Mouse (Mus musculus) hindbrain, embryonic 10.5 days (tissue): ENCODE measurements around the gene Rtf1. TPM values are rescaled to one million over a fixed set of nuclear protein-coding genes. Genes with fewer than 3 reads are reported as not detected.
"Not testable (repeated sequence)": the region's sequence is repeated elsewhere in the genome, so short reads cannot be mapped to it uniquely, and the experiment has no call there.

Source experiments
- DNase-seq: peaks from one replicate; pipeline ENCODE4 v3.0.0-alpha.2; 2017; ENCODE audit warnings: low spot score
- H3K27ac ChIP-seq: fragments of 300-500 bp; sonication (generic); 2 replicates; pipeline ENCODE4 v1.5.1; 2016; ENCODE audit warnings: mild to moderate bottlenecking, moderate library complexity
- H3K27me3 ChIP-seq: fragments of 300-500 bp; sonication (generic); 2 replicates; pipeline ENCODE4 v1.6.1; 2016; ENCODE audit warnings: mild to moderate bottlenecking; ENCODE audit not compliant: poor library complexity, insufficient read depth, severe bottlenecking
- H3K36me3 ChIP-seq: fragments of 300-500 bp; sonication (generic); 2 replicates; pipeline ENCODE4 v1.6.1; 2016; ENCODE audit warnings: mild to moderate bottlenecking, moderate library complexity
- H3K4me1 ChIP-seq: fragments of 300-500 bp; sonication (generic); replicated peaks from 2 replicates; pipeline ENCODE4 v1.6.1; 2016; ENCODE audit warnings: mild to moderate bottlenecking
- H3K4me3 ChIP-seq: fragments of 300-500 bp; sonication (generic); 2 replicates; pipeline ENCODE4 v1.5.1; 2016; ENCODE audit warnings: mild to moderate bottlenecking, moderate library complexity
- H3K9me3 ChIP-seq: fragments of 300-500 bp; sonication (generic); 2 replicates; pipeline ENCODE4 v1.6.1; 2016; ENCODE audit warnings: mild to moderate bottlenecking, moderate library complexity
- whole genome bisulfite sequencing: fragments of 180-500 bp; shearing (Covaris S2); methylation state at CpG from one replicate; pipeline ENCODE4 v1.1.7; 2016; 5-methylcytosine and 5-hydroxymethylcytosine counted together
- polyA plus RNA-seq: library from polyadenylated mRNA; unstranded; fragments of >200 nt; fragmentation: Nextera tagmentation; extraction: Ambion mirVana; gene quantifications from 2 replicates; pipeline ENCODE4 v1.2.1, GENCODE M21; 2016

Rtf1 gene
- polyA plus RNA-seq: 49.3 and 54.3 TPM in 2 replicates

- under 1% methylated on average over 58 of the region's 58 CpGs for whole genome bisulfite sequencing
- DNase-seq: peak; percentile 96
- no peaks in the 10 kb centered on the region for H3K27me3 ChIP-seq
- H3K27ac ChIP-seq: peak within 1 kb of the TSS; percentile 96
- H3K36me3 ChIP-seq: peaks cover 5% of the 10 kb centered on the region; the same call in 1 of the 2 replicates
- no peaks in the 10 kb centered on the region for H3K9me3 ChIP-seq
- peak within 1 kb of the TSS; percentile 88 for H3K4me3 ChIP-seq
- H3K4me1 ChIP-seq: peaks cover 21% of the 10 kb centered on the region
These were observed at the start of gene Rtf1 for GRCm38 (mm10) chr2:119674525-119675214. Rtf1 (plus strand) TSS chr2:119675068.

- no peak for DNase-seq
- Histone ChIP-seq H3K4me1 (no peaks in the 10 kb centered on the region), H3K4me3 (no peak overlapping the region), H3K9me3 (no peaks in the 10 kb centered on the region), H3K36me3 (peaks cover 99% of the 10 kb centered on the region), H3K27me3 (no peaks in the 10 kb centered on the region), H3K27ac (no peak overlapping the region)
- 83% methylated on average over 1 of the region's 1 CpGs for WGBS
These were observed 38.1 kb upstream of the Rtf1 start for GRCm38 (mm10) chr2:119636781-119637180.

GRCm38 (mm10) chr2:119641214-119641912, 33.5 kb upstream of the Rtf1 start:
- H3K4me1 ChIP-seq: no peaks in the 10 kb centered on the region
- H3K27me3 ChIP-seq: no peaks in the 10 kb centered on the region
- H3K9me3 ChIP-seq: no peaks in the 10 kb centered on the region
- H3K4me3 ChIP-seq: no peak overlapping the region
- DNase-seq: no peak
- peaks cover 99% of the 10 kb centered on the region for H3K36me3 ChIP-seq
- H3K27ac ChIP-seq: no peak overlapping the region
- 96% methylated on average over 5 of the region's 5 CpGs for WGBS

DNA sequence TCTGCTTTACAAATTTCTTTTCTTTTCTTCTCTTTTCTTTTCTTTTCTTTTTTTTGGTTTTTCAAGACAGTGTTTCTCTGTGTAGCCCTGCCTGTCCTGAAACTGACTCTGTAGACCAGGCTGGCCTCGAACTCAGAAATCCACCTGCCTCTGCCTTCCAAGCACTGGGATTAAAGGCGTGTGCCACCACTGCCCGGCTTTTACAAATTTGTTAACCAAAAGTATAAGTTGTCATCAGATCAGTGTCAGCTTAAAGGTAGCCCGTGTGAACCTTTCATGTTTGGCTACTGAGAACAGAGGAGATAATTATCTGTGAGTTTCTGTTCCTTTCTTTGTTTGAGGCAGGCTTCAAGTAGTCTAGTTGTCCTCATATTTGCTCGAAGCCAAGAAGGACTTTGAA, 30.6 kb upstream of the Rtf1 start:
- no peak overlapping the region for H3K27ac ChIP-seq
- H3K27me3 ChIP-seq: no peaks in the 10 kb centered on the region
- H3K36me3 ChIP-seq: peaks cover 99% of the 10 kb centered on the region
- H3K9me3 ChIP-seq: no peaks in the 10 kb centered on the region
- WGBS: 93% methylated on average over 5 of the region's 5 CpGs
- H3K4me3 ChIP-seq: no peak overlapping the region
- no peaks in the 10 kb centered on the region for H3K4me1 ChIP-seq
- no peak for DNase-seq

DNA sequence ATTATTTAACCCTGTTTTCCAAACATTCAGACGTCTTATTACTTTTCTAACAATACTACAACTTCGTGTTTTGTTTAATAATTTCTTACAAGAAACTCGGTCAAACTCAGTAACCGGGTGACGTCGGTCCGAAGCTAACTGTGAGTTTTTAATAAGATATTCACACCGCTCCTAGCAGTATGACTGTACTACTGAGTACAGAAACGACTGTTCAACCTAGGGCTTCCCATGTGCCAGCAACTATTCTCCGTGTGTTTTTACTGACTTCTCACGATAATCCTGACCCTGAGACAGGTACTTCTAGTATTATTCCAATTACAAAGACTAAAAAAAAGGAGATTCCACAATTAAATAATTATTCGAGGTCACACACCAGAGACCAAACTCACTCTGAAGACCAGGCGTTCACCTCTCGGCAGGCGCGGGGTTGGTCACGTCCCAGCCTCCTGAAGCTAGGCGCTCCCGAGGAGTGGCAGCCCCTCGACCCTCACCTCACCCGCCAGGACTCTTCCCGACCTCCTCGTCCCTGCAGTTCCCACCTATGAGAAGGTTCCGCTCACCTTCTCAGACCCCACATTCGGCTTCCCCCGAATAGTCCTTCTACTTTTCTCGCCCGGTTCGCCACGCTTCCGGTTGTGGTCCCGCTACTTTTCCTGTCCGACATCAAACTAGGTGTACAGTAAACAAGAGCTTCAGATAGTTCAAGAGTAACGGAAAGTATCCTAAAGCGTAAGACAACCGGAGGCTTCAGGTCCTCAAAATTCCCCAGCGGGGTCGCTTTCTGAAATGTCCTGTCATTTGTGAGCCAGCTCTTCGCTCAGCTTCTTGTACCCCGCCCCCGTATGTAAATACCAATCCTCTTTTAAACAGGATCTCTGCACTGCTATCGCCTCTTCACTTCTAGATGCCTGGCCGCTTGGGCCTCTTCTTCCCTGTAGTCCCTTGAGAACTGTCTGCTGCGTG, 12.4 kb upstream of the Rtf1 start, which contains the start of gene Ndufaf1:
TSS of gene Ndufaf1 (minus strand) at position 608 of the 963 bp plus-strand sequence.
- no peaks in the 10 kb centered on the region for H3K9me3 ChIP-seq
- H3K4me1 ChIP-seq: peaks cover 11% of the 10 kb centered on the region
- peak; percentile 77 for DNase-seq
- H3K27me3 ChIP-seq: no peaks in the 10 kb centered on the region
- H3K36me3 ChIP-seq: peaks cover 23% of the 10 kb centered on the region
- WGBS: 2% methylated on average over 44 of the region's 44 CpGs
- peak within 1 kb of the TSS; percentile 80 for H3K27ac ChIP-seq
- H3K4me3 ChIP-seq: peak within 1 kb of the TSS; percentile 75

DNA sequence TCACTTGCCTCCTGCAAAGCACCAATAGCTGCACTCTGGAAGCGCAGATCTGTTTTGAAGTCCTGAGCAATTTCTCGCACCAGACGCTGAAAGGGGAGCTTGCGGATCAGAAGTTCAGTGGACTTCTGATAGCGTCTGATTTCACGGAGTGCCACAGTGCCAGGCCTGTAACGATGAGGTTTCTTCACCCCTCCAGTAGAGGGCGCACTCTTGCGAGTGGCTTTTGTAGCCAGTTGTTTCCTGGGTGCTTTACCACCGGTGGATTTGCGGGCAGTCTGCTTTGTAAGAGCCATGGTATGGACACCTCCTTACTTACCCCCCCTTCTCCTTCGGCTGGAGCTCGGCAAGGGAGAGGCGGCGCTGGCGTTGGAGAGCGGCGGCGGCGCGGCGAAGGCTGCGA, 9.1 kb upstream of the Rtf1 start:
- peaks cover 11% of the 10 kb centered on the region for H3K4me1 ChIP-seq
- 68% methylated on average over 22 of the region's 23 CpGs for WGBS
- not testable (repeated sequence) for H3K27ac ChIP-seq, DNase-seq, H3K4me3 ChIP-seq, H3K36me3 ChIP-seq, H3K27me3 ChIP-seq, H3K9me3 ChIP-seq

- H3K27ac ChIP-seq: no peak overlapping the region
- H3K9me3 ChIP-seq: no peaks in the 10 kb centered on the region
- peak; percentile 8 for DNase-seq
- H3K27me3 ChIP-seq: no peaks in the 10 kb centered on the region
- H3K4me3 ChIP-seq: no peak overlapping the region
- WGBS: 15% methylated on average over 7 of the region's 7 CpGs
- H3K4me1 ChIP-seq: peaks cover under 1% of the 10 kb centered on the region; the same call in 1 of the 2 replicates
- no peaks in the 10 kb centered on the region for H3K36me3 ChIP-seq
These were observed 5.9 kb upstream of the Rtf1 start for GRCm38 (mm10) chr2:119669010-119669409.

DNA sequence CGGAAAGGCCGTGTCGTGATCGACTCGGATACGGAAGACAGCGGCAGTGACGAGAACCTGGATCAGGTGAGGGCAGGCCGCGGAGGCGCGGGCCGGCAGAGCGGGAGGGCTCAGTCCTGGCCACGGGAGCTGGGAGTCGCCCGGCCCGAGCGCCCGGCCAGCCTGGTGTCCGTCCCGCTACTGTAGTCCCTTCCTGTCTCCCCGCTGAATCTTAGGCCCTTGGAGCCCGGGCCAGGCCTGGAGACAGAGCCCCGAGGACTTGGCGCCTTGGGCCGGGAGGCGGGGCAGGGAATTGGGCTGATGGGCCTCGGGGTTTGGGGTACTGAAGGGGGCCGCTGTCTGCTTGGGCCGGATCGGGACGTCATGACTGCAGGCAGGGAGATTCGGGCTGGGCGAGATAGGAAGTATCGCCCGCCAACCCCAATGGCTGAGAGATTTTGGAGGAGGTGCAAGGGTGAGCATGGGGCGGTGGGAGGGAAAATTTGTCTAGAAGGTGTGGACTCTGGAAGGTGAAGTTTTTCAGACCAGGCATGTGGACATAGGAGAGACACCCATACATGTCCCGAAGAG, 432 bp downstream of the Rtf1 start:
- peak overlapping the region; percentile 88 for H3K4me3 ChIP-seq
- WGBS: under 1% methylated on average over 39 of the region's 39 CpGs
- H3K27me3 ChIP-seq: no peaks in the 10 kb centered on the region
- DNase-seq: no peak
- peak overlapping the region; percentile 96 for H3K27ac ChIP-seq
- peaks cover 5% of the 10 kb centered on the region; the same call in 1 of the 2 replicates for H3K36me3 ChIP-seq
- H3K4me1 ChIP-seq: peaks cover 21% of the 10 kb centered on the region
- H3K9me3 ChIP-seq: no peaks in the 10 kb centered on the region

DNA sequence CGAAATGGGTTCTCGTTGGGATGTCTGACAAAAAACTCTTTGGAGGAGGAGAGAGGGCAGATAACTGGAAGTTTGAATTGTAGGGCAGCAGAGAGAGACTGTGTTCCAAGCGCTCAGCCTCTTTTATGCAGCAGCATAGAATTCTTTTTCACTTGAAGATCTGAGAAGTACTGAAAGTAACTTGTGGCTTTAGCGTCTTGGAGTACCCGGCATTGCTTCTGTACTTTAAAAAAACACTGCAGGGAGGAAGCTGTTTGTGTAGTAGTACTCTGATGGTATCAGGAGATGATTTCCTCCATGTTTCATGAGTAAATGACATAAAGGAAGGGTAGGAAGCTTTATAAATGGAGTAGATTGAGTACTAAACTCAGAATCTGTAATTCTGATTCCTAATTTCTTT, 963 bp downstream of the Rtf1 start:
- WGBS: 15% methylated on average over 5 of the region's 5 CpGs
- no peaks in the 10 kb centered on the region for H3K9me3 ChIP-seq
- no peaks in the 10 kb centered on the region for H3K27me3 ChIP-seq
- DNase-seq: no peak
- H3K4me3 ChIP-seq: peak overlapping the region; percentile 88
- H3K27ac ChIP-seq: peak overlapping the region; percentile 96
- peaks cover 10% of the 10 kb centered on the region; the same call in 1 of the 2 replicates for H3K36me3 ChIP-seq
- peaks cover 21% of the 10 kb centered on the region for H3K4me1 ChIP-seq

GRCm38 (mm10) chr2:119683706-119684105, 8.8 kb downstream of the Rtf1 start:
- H3K27me3 ChIP-seq: no peaks in the 10 kb centered on the region
- DNase-seq: no peak
- H3K4me1 ChIP-seq: no peaks in the 10 kb centered on the region
- no peaks in the 10 kb centered on the region for H3K9me3 ChIP-seq
- no peak overlapping the region for H3K4me3 ChIP-seq
- WGBS: 96% methylated on average over 2 of the region's 2 CpGs
- H3K36me3 ChIP-seq: peaks cover 45% of the 10 kb centered on the region
- H3K27ac ChIP-seq: no peak overlapping the region

DNA sequence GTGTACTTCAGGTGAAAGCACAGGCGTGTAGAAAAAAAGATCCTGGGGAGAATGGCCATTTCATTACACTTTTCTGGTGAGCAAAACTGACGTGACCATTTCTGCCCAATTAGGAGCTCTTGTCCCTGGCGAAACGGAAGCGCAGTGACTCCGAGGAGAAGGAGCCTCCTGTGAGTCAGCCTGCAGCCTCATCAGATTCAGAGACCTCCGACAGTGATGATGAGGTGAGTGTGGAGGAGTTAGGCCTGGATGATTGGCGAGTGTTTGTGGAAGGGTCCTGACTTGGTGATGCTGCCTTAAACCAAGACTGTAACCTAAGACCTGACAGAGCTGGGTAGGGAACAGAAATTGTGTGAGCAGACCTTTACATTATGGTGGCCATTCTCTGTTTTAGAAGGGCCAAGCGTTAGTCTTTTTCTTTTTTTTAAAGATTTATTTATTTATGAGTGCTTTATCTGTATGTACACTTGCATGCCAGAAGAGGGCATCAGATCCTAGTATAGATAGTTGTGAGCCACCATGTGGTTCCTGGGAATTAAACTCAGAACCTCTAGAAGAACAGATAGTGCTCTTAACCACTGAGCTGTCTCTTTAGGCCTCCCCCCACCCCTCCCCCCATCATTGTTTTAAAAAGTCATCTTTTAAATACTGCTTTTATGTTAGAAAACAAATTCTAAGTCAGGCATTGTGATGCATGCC, 17.3 kb downstream of the Rtf1 start:
- H3K36me3 ChIP-seq: peaks cover 58% of the 10 kb centered on the region
- no peak overlapping the region for H3K4me3 ChIP-seq
- no peaks in the 10 kb centered on the region for H3K27me3 ChIP-seq
- no peak for DNase-seq
- no peak overlapping the region for H3K27ac ChIP-seq
- H3K4me1 ChIP-seq: no peaks in the 10 kb centered on the region
- 83% methylated on average over 9 of the region's 9 CpGs for WGBS
- H3K9me3 ChIP-seq: no peaks in the 10 kb centered on the region

DNA sequence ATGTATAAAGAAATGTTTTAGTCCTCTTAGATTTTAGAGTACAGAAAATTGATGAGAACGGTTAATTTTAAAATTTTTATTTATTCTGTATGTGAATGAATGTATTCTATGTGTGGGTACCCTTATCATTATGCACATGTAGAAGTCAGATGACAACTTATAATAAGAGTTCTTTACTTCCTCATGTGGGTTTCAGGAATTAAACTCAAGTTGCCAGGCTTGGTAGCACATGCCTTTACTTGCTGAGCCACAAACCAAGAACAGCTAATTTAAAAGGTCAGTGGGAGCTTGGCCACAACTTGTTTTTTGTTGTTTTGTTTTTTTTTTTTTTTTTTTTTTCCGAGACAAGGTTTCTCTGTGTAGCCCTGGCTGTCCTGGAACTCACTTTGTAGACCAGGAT, 20.0 kb downstream of the Rtf1 start:
- Histone ChIP-seq H3K4me1 (no peaks in the 10 kb centered on the region), H3K27me3 (no peaks in the 10 kb centered on the region), H3K36me3 (peaks cover 46% of the 10 kb centered on the region), H3K27ac (no peak overlapping the region), H3K4me3 (no peak overlapping the region), H3K9me3 (no peaks in the 10 kb centered on the region)
- 94% methylated on average over 2 of the region's 2 CpGs for WGBS
- DNase-seq: no peak
